Mouse (Mus musculus) gonadal fat pad, adult 2 months (tissue): Measurements from ENCODE around the gene Abcd4. TPM values are rescaled to one million over a fixed set of nuclear protein-coding genes. Genes with fewer than 3 reads are reported as not detected.

Experiments
- DNase-seq: peaks from one replicate; pipeline ENCODE4 v3.0.0-alpha.2; 2012; ENCODE audit warnings: low read depth
- polyA plus RNA-seq: library from polyadenylated mRNA; depleted of rRNA; stranded (reverse); fragments of >200 nt; gene quantifications from 2 replicates; pipeline ENCODE4 v1.2.3, GENCODE M21; 2012; rRNA removed

The Abcd4 gene
- polyA plus RNA-seq: 14.9 and 19.3 TPM in 2 replicates

GRCm38 (mm10) chr12:84616977-84617630 is at the start of gene Abcd4:
Gene Abcd4, minus strand, starts transcription at chr12:84617413.
- no peak for DNase-seq

DNA sequence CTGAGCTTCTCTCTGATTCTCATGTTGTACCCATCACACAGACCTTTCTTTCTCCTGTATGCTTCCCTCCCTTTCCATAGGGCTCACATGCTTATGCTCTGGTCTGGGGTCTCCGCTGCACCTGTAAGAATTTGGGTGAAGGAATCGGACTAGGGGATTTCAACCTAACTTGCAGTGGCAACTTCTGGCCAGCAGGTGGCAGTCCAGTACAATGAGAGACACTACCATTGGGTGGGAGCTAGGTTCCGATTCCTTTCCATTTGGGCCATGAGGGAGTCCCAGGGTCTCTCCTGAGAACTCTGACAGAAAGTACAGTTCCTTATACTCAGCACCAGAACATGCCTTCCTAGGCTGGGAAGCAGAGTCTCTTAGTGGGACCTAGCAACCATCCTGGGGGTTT is 36.7 kb upstream of the Abcd4 start:
- DNase-seq: no peak

- no peak for DNase-seq
These were observed 33.0 kb upstream of the Abcd4 start for GRCm38 (mm10) chr12:84650234-84650633.

DNA sequence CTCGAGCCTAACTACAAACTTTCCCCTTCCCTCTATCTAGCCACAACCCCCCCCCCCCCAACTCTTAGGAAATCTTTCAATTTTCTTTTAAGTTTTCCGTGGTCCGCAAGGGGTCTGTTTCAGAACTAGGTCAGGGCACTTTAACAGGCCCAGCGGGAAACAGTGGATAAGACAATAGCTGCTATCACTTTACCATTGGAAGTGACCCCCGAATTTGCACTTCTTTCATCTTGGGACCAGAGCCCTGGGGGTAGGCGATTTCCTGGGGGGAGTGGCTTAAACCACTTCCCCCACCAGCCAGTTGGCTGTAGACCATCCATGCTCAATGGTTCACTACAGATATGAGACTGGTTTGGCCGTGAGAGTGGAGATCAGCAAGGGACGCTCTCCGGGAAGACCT is 23.4 kb upstream of the Abcd4 start, which contains the start of gene Vrtn:
Gene Vrtn, plus strand, starts transcription at position 366 of the 400 bp plus-strand sequence.
- DNase-seq: no peak

GRCm38 (mm10) chr12:84640253-84640652 is 23.0 kb upstream of the Abcd4 start:
- no peak for DNase-seq

- DNase-seq: no peak
These were observed 14.7 kb upstream of the Abcd4 start for GRCm38 (mm10) chr12:84631867-84632266.

DNA sequence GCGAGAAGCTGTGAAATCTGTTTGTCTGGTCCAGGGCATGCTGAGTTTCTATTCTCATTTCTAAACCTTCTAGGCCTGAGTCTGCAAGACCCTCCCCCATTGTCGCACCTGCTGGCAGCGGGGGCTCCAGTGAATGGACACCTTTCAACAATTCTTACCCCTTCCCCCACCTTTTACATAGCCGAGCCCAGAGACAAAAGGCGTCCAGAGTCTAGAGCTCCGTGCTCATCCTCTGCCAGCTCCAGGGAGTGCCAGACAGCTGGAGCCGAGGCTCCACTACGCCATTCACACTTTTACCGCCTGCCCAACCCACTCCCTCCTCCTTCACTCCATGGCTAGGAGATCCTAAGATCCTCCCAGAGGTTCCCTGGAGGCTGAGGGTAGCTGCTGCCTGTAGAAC is 7.9 kb upstream of the Abcd4 start:
- DNase-seq: no peak

GRCm38 (mm10) chr12:84624601-84625000 is 7.4 kb upstream of the Abcd4 start:
- DNase-seq: no peak

GRCm38 (mm10) chr12:84620975-84621374 is 3.8 kb upstream of the Abcd4 start:
- DNase-seq: no peak

DNA sequence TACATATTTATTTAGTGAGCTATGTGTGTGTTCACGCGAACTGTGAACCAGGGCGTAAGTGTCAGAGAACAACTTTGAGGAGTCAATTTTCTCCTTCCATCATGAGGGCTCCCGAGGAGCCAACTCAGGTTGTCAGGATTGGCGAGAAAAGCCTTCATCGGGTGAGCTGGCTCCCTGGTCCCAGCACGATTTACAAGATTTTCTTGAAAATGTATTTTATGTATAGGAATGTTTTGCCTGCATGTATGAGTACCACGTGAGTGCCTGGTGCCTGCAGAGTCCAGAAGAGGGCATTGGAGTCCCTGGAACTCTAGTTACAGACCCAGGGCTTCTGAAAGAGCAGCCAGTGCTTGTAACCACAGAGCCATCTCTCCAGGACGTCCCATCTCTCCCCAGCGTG is 450 bp upstream of the Abcd4 start:
- DNase-seq: no peak

- no peak for DNase-seq
These were observed 2.7 kb downstream of the Abcd4 start for GRCm38 (mm10) chr12:84614524-84614923.

GRCm38 (mm10) chr12:84614001-84614400 is 3.2 kb downstream of the Abcd4 start:
- no peak for DNase-seq

DNA sequence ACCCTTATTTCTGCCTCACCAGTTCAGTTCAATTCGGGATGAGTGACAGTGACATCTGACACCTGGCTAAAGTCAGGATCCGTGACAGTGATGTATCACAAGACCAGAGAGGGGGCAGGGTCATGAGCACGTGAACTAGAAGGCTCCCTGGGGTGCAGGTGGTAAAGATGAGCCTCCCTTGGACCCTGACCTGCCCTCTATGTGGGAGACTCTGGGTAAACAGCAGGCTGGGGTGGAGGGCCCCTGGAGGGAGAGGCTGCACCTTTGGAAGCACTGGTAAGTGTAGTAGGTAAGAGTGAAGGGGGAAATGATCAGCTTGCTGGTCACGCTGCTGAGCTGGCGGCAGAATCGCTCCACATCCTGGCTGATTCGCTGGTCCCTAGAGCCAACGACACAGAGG is 4.7 kb downstream of the Abcd4 start:
- DNase-seq: no peak

DNA sequence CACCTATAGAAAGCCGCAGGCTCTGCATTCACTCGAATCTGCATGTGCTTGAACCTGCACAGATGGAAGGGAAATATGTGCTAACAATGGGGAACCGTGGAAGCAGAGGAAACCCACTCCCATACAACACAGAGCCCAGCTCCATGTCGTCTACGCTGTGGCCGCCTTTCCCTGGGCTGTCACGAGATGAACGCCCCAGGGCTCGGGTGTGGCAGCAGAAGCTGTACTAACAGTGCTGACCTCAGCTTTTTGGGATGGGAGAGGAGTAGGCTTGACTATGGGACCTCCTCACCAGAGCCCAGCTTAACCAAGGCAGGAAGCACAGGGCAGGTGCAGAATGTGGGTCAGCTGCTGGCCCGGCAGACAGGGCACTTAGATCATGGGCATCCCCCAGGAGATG is 5.5 kb downstream of the Abcd4 start:
- DNase-seq: no peak

DNA sequence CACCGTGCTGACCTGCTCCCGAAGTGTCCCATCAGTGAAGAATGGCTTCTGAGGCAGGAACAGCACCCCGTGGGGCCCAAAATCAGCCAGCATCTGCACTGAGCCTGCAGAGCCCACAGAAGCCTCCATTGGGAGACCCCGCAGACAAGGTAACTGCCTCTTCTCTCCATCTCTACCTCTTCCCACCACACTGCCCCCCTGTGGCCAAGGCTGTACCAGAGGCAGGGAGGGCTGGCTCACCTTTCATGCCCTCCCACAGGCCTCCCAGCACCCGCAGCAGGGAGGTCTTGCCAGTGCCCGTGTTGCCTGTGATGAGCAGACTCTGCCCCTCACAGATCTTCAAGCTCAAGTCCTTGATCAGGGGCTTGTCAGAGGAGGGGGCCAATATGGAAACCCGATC is 11.4 kb downstream of the Abcd4 start:
- no peak for DNase-seq

GRCm38 (mm10) chr12:84604001-84604400 is 13.2 kb downstream of the Abcd4 start:
- no peak for DNase-seq

- DNase-seq: no peak
These were observed 18.9 kb downstream of the Abcd4 start for GRCm38 (mm10) chr12:84598324-84598723.

GRCm38 (mm10) chr12:84589825-84590761 is 27.1 kb downstream of the Abcd4 start:
- DNase-seq: peak; percentile 14

DNA sequence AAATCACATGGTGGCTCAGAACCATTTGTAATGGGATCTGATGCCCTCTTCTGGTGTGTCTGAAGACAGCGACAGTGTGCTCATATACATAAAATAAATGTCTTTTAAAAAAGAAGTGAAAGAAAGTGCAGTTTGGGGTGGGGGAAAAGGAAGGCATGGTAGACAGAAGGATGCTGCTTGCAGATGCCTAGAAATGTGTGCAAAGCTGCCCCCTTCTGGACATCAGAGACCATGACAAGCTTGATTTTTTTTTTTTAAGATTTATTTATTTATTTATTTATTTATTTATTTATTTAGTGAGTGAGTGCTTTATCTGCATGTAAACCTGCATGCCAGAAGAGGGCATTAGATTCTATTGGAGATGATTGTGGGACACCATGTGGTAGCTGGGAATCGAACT is 35.9 kb downstream of the Abcd4 start:
- no peak for DNase-seq

DNA sequence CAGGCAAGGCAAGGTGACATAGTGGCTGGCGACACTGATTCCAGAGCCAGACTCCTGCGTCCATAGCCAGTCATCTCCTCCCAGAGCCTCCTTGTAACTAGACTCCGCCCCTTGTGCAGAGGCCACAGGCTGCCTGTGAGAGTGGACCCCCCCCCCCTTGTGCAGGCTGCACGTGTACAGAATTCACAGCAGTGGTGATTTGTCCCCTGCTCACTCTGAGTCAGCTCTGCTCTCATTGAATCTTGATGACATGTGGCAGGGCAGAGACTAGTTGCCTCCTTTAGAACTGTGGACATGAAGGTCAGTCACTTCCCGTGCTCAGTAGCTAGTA is 38.8 kb downstream of the Abcd4 start:
- no peak for DNase-seq

DNA sequence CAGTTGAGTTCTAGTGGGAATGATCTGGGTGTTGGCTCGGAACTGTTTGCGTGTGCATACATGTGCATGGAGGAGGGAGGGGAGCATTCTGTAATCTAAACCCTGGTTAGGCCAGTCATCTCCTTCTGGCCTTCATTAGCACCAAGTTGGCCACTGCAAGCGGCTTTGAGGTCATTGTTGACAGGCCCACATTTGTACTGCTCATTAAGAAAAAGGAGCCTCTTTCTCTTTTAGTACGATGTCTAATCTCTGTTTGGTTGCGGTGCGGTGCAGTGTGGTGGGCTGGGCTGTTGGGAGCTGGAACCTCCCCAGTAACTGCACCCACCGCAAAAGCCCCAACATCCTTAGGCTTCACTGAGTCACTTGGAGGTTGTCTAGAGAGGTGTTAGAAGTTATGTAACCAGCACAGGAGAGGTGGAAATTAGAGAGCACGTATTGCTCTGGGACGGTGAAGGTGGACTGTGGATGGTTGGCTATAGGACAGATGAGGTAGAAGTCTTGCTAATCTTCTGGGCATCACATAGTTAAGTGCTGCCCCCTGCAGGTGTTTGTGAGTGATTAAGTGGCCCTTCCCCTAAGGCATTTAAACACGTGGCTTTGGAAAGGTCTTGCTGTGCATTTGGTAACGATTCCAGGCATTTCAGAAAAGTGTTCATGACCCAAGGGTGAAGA is 39.3 kb downstream of the Abcd4 start:
- DNase-seq: no peak

- DNase-seq: no peak
These were observed 44.1 kb downstream of the Abcd4 start for GRCm38 (mm10) chr12:84573094-84573493.

- DNase-seq: no peak
These were observed 44.9 kb downstream of the Abcd4 start for GRCm38 (mm10) chr12:84572341-84572720.
